Mouse (Mus musculus) cerebellum, adult 2 months (tissue): ENCODE results near the gene Etv6.

ENCODE experiments used
- CTCF ChIP-seq: fragments of 200-500 bp; IDR thresholded peaks from 2 replicates; pipeline ENCODE4 v1.5.1; 2011; ENCODE audit warnings: low read depth, mild to moderate bottlenecking, control low read depth, low read length, moderate library complexity, borderline replicate concordance; ENCODE audit not compliant: insufficient read depth
- POLR2A ChIP-seq: fragments of 200-500 bp; IDR thresholded peaks from 2 replicates; pipeline ENCODE4 v1.6.1; 2011; ENCODE audit warnings: low read length, control low read depth, borderline replicate concordance; ENCODE audit not compliant: insufficient read depth

- TF ChIP-seq CTCF (no peak), POLR2A (no peak)
Observed at GRCm38 (mm10) chr6:134120227-134120626, 84.7 kb downstream of the Etv6 start.
